Mouse (Mus musculus) adrenal gland, postnatal 4 days (tissue): Measurements from ENCODE around the gene Olfr641. TPM values are rescaled to one million over a fixed set of nuclear protein-coding genes. Genes with fewer than 3 reads are reported as not detected.

Experiments used
- DNase-seq, 2 experiments: peaks; one replicate each; pipeline ENCODE4 v3.0.0; 2021 to 2022; ENCODE audit warnings: low spot score in 2 of 2, mixed read lengths in 2 of 2
- long read RNA-seq, 2 experiments: library from polyadenylated mRNA; stranded (forward); transcript quantifications; one replicate each; pipeline ENCODE4 v2.0.0; 2021
- total RNA-seq, 2 experiments: library from RNA; stranded (reverse); gene quantifications; 2 replicates each; pipeline ENCODE4 v1.2.3; 2021

Olfr641 gene
- not detected for total RNA-seq
- long read RNA-seq, experiment 1 = 0 reads
- long read RNA-seq, experiment 2 = 0 reads

- no peak for DNase-seq
Observed at GRCm38 (mm10) chr7:104035145-104035544, at the start of gene Olfr641. Olfr641 (plus strand) TSS chr7:104035445.

- DNase-seq = no peak
Observed at GRCm38 (mm10) chr7:103998446-103998845, 36.8 kb upstream of the Olfr641 start, which contains the start of gene Olfr638. Olfr638 (plus strand) TSS chr7:103998746.

GRCm38 (mm10) chr7:103999124-103999523 is 36.1 kb upstream of the Olfr641 start:
- no peak for DNase-seq

GRCm38 (mm10) chr7:104017203-104017602 is 18.0 kb upstream of the Olfr641 start, which contains the start of gene Olfr639:
Olfr639 (minus strand) TSS chr7:104017303.
- no peak for DNase-seq

GRCm38 (mm10) chr7:104018953-104019352 is 16.3 kb upstream of the Olfr641 start:
- DNase-seq = no peak

GRCm38 (mm10) chr7:104021651-104022050 is 13.6 kb upstream of the Olfr641 start:
- no peak for DNase-seq

GRCm38 (mm10) chr7:104025473-104025872 is 9.8 kb upstream of the Olfr641 start, which contains the start of gene Olfr640:
Olfr640 (minus strand) TSS chr7:104025573.
- DNase-seq = no peak

GRCm38 (mm10) chr7:104026978-104027377 is 8.3 kb upstream of the Olfr641 start:
- no peak for DNase-seq

- DNase-seq = no peak
Observed at GRCm38 (mm10) chr7:104050745-104051144, 15.5 kb downstream of the Olfr641 start.

GRCm38 (mm10) chr7:104052566-104052965 is 17.3 kb downstream of the Olfr641 start, which contains the start of gene Olfr642:
Olfr642 (minus strand) TSS chr7:104052666.
- no peak for DNase-seq

- DNase-seq = no peak
Observed at GRCm38 (mm10) chr7:104059215-104059614, 24.0 kb downstream of the Olfr641 start.

GRCm38 (mm10) chr7:104061345-104061744 is 26.1 kb downstream of the Olfr641 start, which contains the start of gene 4930516K23Rik:
4930516K23Rik (minus strand) TSS chr7:104061445.
- no peak for DNase-seq

GRCm38 (mm10) chr7:104071769-104072168 is 36.5 kb downstream of the Olfr641 start, which contains the start of gene Olfr644:
Olfr644 (minus strand) TSS chr7:104071869.
- no peak for DNase-seq

GRCm38 (mm10) chr7:104085365-104085764 is 50.1 kb downstream of the Olfr641 start, which contains the start of gene Olfr645:
Olfr645 (minus strand) TSS chr7:104085465.
- DNase-seq = no peak

Other genes starting within 250 kb of the Olfr641 start
- gene Olfr67, start 243.6 kb upstream of the Olfr641 start, total RNA-seq = not detected
- 100 to 1,000 TPM; 618 to 940 TPM for gene Hbb-bt, start 221.4 kb upstream of the Olfr641 start, total RNA-seq
- gene Hbb-bs, start 207.3 kb upstream of the Olfr641 start, total RNA-seq = 1,000 to 10,000 TPM; 4,172 to 4,820 TPM
- gene Hbb-bh2, start 194.9 kb upstream of the Olfr641 start, total RNA-seq = not detected
- not detected for gene Hbb-bh1, start 192.3 kb upstream of the Olfr641 start, total RNA-seq
- not detected for gene Hbb-y, start 182.2 kb upstream of the Olfr641 start, total RNA-seq
- not detected for gene Olfr66, start 149.2 kb upstream of the Olfr641 start, total RNA-seq
- not detected for gene Olfr64, start 141.0 kb upstream of the Olfr641 start, total RNA-seq
- gene Olfr65, start 132.0 kb upstream of the Olfr641 start, total RNA-seq = not detected
- not detected for gene Olfr631, start 106.6 kb upstream of the Olfr641 start, total RNA-seq
- not detected for gene Olfr632, start 101.1 kb upstream of the Olfr641 start, total RNA-seq
- gene Olfr633, start 91.0 kb upstream of the Olfr641 start, total RNA-seq = not detected
- gene Olfr635, start 64.3 kb upstream of the Olfr641 start, total RNA-seq = not detected
- gene Olfr638, start 36.7 kb upstream of the Olfr641 start, total RNA-seq = not detected
- under 1 TPM in 1 of 2 experiments, not detected in 1; 0.08 TPM for gene Olfr639, start 18.1 kb upstream of the Olfr641 start, total RNA-seq
- gene Olfr640, start 9.9 kb upstream of the Olfr641 start, total RNA-seq = not detected
- not detected for gene Olfr642, start 17.2 kb downstream of the Olfr641 start, total RNA-seq
- not detected for gene 4930516K23Rik, start 26.0 kb downstream of the Olfr641 start, total RNA-seq
- not detected for gene Olfr644, start 36.4 kb downstream of the Olfr641 start, total RNA-seq
- gene Olfr645, start 50.0 kb downstream of the Olfr641 start, total RNA-seq = not detected
- gene Olfr646, start 69.4 kb downstream of the Olfr641 start, total RNA-seq = not detected
- gene Ubqln5, start 94.4 kb downstream of the Olfr641 start, total RNA-seq = not detected
- gene Olfr643, start 102.0 kb downstream of the Olfr641 start, total RNA-seq = not detected
- gene Ubqln3, start 107.8 kb downstream of the Olfr641 start, total RNA-seq = not detected
- not detected for gene Ubqlnl, start 115.1 kb downstream of the Olfr641 start, total RNA-seq
- not detected for gene Olfm5, start 129.4 kb downstream of the Olfr641 start, total RNA-seq
- gene Olfr648, start 147.9 kb downstream of the Olfr641 start, total RNA-seq = under 1 TPM in 1 of 2 experiments, not detected in 1; 0.11 TPM
- gene Olfr649, start 160.5 kb downstream of the Olfr641 start, total RNA-seq = not detected
- 1 to 10 TPM; 2.1 to 2.7 TPM for gene Trim6, start 183.3 kb downstream of the Olfr641 start, total RNA-seq
- 10 to 100 TPM; 11.1 to 11.7 TPM for gene Trim34a, start 209.0 kb downstream of the Olfr641 start, total RNA-seq